Mouse (Mus musculus) skeletal muscle tissue, adult 2 months (tissue): ENCODE measurements at regions not wholly inside any gene's neighbourhood (a gene's known extent, or its start where the extent isn't known, plus 50 kb on each side); places are given as distances from the start of the nearest gene placed in this dataset.
A peak's percentile ranks its signal among the peaks of the same experiment; 100 is the strongest.

Source experiments
- DNase-seq: peaks from one replicate; pipeline ENCODE4 v3.0.0-alpha.2; 2012; ENCODE audit warnings: low read depth, low spot score

DNA sequence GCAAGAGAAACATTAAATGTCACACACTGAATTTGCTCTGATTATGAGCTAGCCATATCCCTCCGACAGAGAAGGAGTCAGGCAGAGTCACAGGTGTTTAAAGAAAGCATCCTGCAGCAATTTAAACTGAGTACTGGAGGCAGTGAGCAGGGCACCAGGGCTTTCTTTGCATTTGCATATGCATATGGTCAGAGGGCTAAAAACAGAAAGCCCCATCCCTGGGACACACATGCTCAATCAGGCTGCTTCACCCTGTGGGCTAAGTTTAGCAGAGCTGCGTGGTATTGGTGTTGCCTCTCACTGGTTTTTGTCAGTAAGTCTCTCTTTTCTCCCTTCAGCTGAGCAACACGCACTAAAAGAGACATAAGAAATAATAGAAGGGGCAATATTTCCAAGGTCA is 289.9 kb upstream of the Rps6ka3 start:
- no peak for DNase-seq

GRCm38 (mm10) chrX:158921424-158921823 is 288.7 kb upstream of the Rps6ka3 start:
- peak; percentile 21 for DNase-seq

DNA sequence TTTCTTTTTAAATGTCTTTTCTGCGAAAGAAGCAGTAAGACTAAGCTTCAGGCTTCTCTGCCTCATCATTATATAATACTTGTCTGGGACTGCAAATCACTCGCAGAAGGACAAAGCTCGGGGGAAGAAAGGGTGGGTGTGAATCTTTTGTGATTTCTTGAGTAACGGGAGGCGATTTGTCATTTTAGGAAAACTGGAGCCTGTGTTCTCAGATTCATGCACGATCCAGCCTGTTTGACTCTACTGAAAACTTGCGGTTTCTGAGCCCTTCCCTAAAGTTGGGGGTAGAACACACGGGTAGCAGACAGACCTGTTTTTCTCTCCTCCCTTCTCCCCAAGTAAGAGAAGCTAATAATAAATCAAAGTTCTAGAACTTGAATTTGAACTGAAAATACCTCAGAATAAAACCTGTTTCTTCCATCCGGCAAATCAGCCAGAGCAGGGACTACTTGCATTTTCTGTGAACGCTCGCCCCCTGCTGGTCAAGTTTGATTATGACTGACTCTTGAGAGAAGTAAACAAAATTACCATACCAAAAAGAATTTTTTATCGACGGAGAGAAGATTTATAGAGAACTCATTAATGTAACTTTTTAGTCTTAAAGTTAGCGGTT is 288.2 kb upstream of the Rps6ka3 start:
- peak; percentile 47 for DNase-seq

- peak; percentile 30 for DNase-seq
Observed at GRCm38 (mm10) chrX:158923081-158923561, 287.0 kb upstream of the Rps6ka3 start.

DNA sequence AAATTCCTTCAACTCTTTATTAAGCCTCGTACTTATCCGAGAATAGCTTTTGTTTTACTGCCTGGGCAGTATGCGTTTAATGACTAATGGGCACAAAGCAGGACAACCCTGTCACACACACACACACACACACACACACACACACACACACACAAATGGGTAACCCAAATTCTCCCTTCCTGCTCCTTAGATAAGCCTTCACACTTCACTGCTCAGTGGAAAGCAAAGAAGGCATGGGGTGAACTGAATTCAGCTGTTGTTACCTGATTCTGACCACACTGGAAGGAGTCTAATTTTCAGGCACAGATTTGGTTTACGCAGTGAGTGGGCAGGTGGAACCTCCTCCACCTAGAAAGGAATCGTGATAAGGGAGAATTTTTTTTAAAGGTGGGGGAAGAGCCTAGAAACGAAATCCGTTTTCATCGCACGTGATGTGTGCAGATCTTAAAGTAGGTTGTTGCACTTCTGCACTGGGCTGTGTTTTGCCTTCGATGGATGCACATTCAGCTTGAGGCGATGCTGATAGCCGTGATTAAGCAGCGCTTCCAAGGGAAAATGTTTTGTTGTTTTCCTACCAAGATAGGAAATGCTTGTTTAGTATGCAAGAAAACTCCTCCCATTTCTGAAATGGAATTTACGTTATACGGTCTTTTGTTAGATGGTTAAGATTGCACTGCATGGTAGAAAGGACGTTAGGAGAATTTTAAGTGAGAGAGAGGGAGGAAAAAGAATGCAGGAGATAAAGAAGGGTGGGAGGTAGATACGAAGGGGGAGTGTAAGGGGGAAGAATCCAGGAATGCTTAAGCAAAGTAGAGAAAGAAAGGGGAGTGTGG is 286.2 kb upstream of the Rps6ka3 start:
- DNase-seq: no peak

DNA sequence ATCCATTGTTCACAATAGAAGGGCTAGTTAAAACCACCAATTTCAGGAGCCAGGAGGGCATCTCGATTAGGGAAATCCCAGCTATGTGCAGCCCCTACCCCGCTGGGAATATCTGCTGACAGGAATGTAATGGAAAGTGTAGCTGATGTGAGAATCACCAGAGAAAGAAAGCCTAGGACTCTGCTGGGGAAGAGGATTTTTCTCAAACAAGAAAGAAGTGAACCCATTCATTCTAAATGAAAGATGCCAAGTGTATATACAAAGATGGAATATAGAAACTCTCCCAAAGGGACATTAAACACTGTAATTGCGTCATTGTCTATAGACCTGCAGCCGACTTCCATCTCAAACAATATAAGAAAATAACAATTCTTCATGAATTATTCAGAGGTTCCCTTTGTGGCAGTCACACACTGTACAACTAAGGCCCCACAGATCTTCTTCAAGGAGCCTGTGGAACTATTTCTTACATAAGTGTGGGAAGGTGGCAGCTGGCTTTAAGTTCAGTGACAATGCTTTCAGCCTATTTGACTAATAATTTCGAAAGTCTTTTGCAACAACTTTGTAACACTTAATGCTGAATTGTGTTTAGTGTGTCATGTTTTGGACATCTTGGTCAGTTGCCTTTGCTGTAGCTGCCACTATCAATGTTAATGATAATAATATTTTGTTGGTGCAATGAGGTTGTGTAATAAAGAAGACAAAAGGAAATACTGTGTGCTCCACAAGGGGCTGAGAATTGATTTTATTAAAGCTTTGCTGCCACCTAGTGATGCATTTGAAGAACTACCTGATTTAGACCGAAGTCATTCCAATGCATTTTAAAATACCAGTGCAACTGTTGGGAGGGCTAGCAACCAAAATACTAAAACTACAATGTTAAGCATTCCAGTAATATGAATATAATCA is 285.4 kb upstream of the Rps6ka3 start:
- no peak for DNase-seq

DNA sequence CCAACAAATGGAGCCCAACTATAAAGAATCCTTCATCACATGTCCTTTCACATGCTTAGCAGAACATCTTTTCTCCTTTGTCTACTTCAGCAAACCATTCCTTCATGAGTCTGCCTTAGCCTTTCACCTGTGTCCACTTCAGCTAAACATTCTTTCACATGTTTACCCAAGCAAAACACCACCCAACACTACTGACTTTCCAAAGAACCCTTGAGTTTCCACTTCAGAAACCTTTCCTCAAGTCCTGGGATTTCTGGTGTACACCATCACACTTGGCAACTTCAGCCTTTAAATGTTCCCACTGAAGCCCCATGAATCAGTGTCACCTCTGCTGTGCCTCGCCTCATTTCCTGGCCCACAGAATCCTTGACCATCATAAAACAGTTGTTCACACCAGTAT is 278.2 kb upstream of the Rps6ka3 start:
- DNase-seq: no peak

- no peak for DNase-seq
Observed at GRCm38 (mm10) chrX:158947191-158947590, 262.9 kb upstream of the Rps6ka3 start.

- no peak for DNase-seq
Observed at GRCm38 (mm10) chrX:158971726-158972125, 238.4 kb upstream of the Rps6ka3 start.

- DNase-seq: peak; percentile 2
Observed at GRCm38 (mm10) chrX:158976648-158977047, 233.5 kb upstream of the Rps6ka3 start.

DNA sequence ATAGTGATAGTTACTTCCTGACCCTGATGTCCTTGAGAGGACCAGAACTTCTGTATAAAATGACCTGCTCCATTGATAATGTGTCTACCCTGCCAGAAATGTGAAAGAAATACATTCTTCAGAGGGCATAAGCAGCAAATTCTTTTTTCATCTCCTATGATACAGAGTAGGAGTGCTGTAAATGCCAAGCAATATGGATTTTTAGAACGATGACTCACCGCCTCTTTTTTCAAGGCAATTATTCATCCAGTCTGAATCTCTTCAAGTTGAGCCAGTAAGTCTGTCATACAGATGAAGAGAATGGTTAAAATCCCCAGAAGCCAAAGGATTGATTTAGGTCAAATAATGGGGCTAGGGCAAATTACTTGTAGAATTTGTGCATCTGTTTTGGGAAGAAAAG is 225.4 kb upstream of the Rps6ka3 start:
- DNase-seq: no peak

- DNase-seq: no peak
Observed at GRCm38 (mm10) chrX:158987676-158988075, 222.4 kb upstream of the Rps6ka3 start.

GRCm38 (mm10) chrX:159018955-159019354 is 191.2 kb upstream of the Rps6ka3 start:
- no peak for DNase-seq

DNA sequence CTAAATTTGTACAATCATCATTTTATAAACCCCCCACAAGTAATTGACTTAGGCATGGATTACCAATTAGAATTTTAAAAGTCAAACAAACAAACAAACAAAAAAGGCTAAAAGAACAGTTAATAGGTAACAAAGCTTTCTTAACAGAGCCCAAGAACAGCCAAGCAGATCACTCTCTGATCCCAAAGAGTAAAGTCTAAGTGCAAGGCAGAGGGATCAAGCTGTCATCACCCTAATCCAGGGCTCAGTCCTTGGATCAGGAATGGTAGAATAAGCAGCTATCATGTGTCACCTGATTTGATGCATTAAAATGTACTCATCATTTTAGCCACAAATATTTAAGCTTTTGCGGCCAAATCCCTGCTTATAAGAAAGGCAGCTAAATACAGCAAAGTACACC is 183.8 kb upstream of the Rps6ka3 start:
- no peak for DNase-seq

DNA sequence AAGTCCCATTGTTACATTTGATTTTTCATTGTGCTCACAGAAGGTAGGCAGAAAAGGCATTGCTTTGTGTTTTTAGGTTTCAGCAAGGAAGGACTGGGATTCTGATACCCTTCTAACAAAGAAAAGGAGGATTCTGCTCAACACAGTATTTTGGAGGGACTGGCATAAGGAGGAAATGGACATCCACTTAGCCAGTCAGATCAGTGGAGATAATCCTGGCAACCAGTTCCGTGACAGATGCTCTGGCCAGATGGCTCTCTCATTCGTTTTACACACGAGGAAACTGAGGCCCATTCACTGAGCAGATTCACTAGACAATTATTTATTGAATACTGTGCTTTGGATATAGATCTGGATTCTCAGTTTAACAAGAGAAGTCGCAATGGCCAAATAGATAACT is 178.2 kb upstream of the Rps6ka3 start:
- no peak for DNase-seq

- DNase-seq: peak; percentile 55
Observed at GRCm38 (mm10) chrX:159043432-159043831, 166.7 kb upstream of the Rps6ka3 start.

GRCm38 (mm10) chrX:159047876-159048275 is 162.2 kb upstream of the Rps6ka3 start:
- no peak for DNase-seq

DNA sequence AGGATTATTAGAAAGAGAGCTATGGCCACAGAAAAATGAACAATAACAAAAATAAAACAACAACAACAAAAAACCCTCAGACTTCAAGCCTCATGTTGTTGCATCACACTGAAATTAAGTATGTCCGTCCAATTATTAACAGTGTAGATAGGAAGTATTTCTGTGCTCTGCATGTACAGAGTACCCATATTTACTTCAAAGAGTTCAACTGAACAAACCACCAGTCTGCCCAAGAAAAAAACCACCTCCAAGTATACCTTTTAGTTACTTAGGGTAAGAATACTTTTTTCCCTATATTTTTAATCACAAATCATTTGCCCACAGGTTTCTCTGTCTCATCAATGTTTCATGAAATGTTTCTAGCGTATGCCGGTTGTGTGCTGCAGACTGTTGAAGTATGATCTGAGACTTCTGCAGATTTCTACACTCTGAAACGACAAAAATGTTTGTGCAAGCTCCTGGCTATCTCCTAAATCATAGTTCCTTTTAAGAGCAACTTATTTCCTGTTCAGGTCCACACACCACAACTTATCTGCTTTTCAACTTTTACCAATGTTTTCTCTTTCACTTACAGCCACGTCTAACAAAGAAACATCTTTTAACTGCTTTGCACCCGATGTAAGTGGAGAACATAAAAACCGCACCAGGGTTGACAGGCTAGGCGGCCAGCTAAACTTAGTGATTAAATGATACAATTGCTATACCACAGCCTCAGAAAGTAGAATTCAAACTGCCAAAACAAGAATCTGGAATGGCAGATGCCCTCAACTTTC is 154.2 kb upstream of the Rps6ka3 start:
- DNase-seq: no peak

GRCm38 (mm10) chrX:159056462-159056805 is 153.7 kb upstream of the Rps6ka3 start:
- DNase-seq: no peak

GRCm38 (mm10) chrX:159058931-159059330 is 151.2 kb upstream of the Rps6ka3 start:
- no peak for DNase-seq

GRCm38 (mm10) chrX:159061322-159061721 is 148.8 kb upstream of the Rps6ka3 start:
- no peak for DNase-seq
